Mouse (Mus musculus) midbrain, postnatal 0 days (tissue): ENCODE measurements around the gene Cyth4. TPM values are rescaled to one million over a fixed set of nuclear protein-coding genes. Genes with fewer than 3 reads are reported as not detected.
A peak's percentile ranks its signal among the peaks of the same experiment; 100 is the strongest.

ENCODE experiments used
- ATAC-seq: fragments of 200-750 bp; cut with Nextera tagmentation; 2 replicates; pipeline ENCODE4 v1.8.0; 2017; ENCODE audit warnings: moderate number of reproducible peaks, mild to moderate bottlenecking, moderate TSS enrichment, moderate library complexity; ENCODE audit not compliant: low FRiP score
- DNase-seq: peaks from one replicate; pipeline ENCODE4 v3.0.0-alpha.2; 2015; ENCODE audit warnings: low spot score
- H3K27ac ChIP-seq: fragments of 300-500 bp; sonication (generic); 2 replicates; pipeline ENCODE4 v1.5.1; 2014; ENCODE audit warnings: low read depth, mild to moderate bottlenecking, low read length, mixed read lengths
- H3K27me3 ChIP-seq: fragments of 300-500 bp; sonication (generic); 2 replicates; pipeline ENCODE4 v1.6.1; 2014; ENCODE audit warnings: low read length, control low read depth, mixed read lengths; ENCODE audit not compliant: insufficient read depth
- H3K36me3 ChIP-seq: fragments of 300-500 bp; sonication (generic); 2 replicates; pipeline ENCODE4 v1.6.1; 2014; ENCODE audit warnings: low read length, control low read depth, mixed read lengths; ENCODE audit not compliant: insufficient read depth
- H3K4me1 ChIP-seq: fragments of 300-500 bp; sonication (generic); 2 replicates; pipeline ENCODE4 v1.6.1; 2014; ENCODE audit warnings: mild to moderate bottlenecking, control low read depth, antibody characterized with exemption, low read length, mixed read lengths; ENCODE audit not compliant: insufficient read depth
- H3K4me2 ChIP-seq: fragments of 300-500 bp; sonication (generic); 2 replicates; pipeline ENCODE4 v1.6.1; 2014; ENCODE audit warnings: low read depth, mild to moderate bottlenecking, low read length, mixed read lengths; ENCODE audit not compliant: poor library complexity, severe bottlenecking
- H3K4me3 ChIP-seq: fragments of 300-500 bp; sonication (generic); 2 replicates; pipeline ENCODE4 v1.5.1; 2014; ENCODE audit warnings: low read depth, mild to moderate bottlenecking, low read length, moderate library complexity
- H3K9ac ChIP-seq: fragments of 300-500 bp; sonication (generic); replicated peaks from 2 replicates; pipeline ENCODE4 v1.6.1; 2014; ENCODE audit warnings: mild to moderate bottlenecking, low read length, moderate library complexity, mixed read lengths; ENCODE audit not compliant: poor library complexity, severe bottlenecking
- H3K9me3 ChIP-seq: fragments of 300-500 bp; sonication (generic); 2 replicates; pipeline ENCODE4 v1.6.1; 2016; ENCODE audit warnings: low read length, control low read depth
- CTCF ChIP-seq: IDR thresholded peaks from 2 replicates; pipeline ENCODE4 v1.5.1; 2016; ENCODE audit warnings: antibody characterized with exemption, mild to moderate bottlenecking
- WGBS: fragments of 180-500 bp; shearing (Covaris S2); extraction: QIAGEN DNeasy Blood & Tissue Kit; methylation state at CpG from one replicate; pipeline ENCODE4 v1.1.7; 2014; 5-methylcytosine and 5-hydroxymethylcytosine counted together
- polyA plus RNA-seq: library from polyadenylated mRNA; unstranded; fragments of >200 nt; fragmentation: Nextera tagmentation; extraction: Ambion mirVana; gene quantifications from 2 replicates; pipeline ENCODE4 v1.2.1, GENCODE M21; 2015
- total RNA-seq: library from RNA; depleted of rRNA; stranded (reverse); fragments of >200 nt; gene quantifications from 2 replicates; pipeline ENCODE4 v1.2.3, GENCODE M21; 2014; rRNA removed

The Cyth4 gene
- total RNA-seq (5.9 and 7.2 TPM in 2 replicates), polyA plus RNA-seq (4.5 and 6.3 TPM in 2 replicates)

GRCm38 (mm10) chr15:78596914-78597313, at the start of gene Cyth4:
Gene Cyth4 (plus strand): TSS chr15:78597047.
- 76% methylated on average over 7 of the region's 7 CpGs for WGBS
- Histone ChIP-seq H3K9me3 (no peaks in the 10 kb centered on the region), H3K27ac (no peak within 1 kb of the TSS), H3K9ac (no peak within 1 kb of the TSS), H3K4me2 (no peak within 1 kb of the TSS), H3K4me3 (no peak within 1 kb of the TSS), H3K27me3 (no peaks in the 10 kb centered on the region), H3K4me1 (no peaks in the 10 kb centered on the region), H3K36me3 (no peaks in the 10 kb centered on the region)
- DNase-seq (no peak), ATAC-seq (no peak)
- TF ChIP-seq CTCF, result no peak

- Histone ChIP-seq H3K4me3 (no peak overlapping the region), H3K9me3 (peaks cover 2% of the 10 kb centered on the region; the same call in 1 of the 2 replicates), H3K4me2 (no peak overlapping the region), H3K27me3 (no peaks in the 10 kb centered on the region), H3K27ac (no peak overlapping the region), H3K9ac (0 out of 2 replicates have a peak overlapping the region, but pooled peaks have one; percentile 29), H3K4me1 (0 out of 2 replicates have a peak, but pooled peaks cover 4% of the 10 kb centered on the region), H3K36me3 (no peaks in the 10 kb centered on the region)
- 50% methylated on average over 5 of the region's 5 CpGs for WGBS
- TF ChIP-seq CTCF, result peak; percentile 61
- peak; percentile 45 for DNase-seq
- ATAC-seq, result no peak
Observed at GRCm38 (mm10) chr15:78547415-78548335, 49.2 kb upstream of the Cyth4 start.

GRCm38 (mm10) chr15:78548336-78548665, 48.5 kb upstream of the Cyth4 start:
- ATAC-seq (no peak), DNase-seq (no peak)
- Histone ChIP-seq H3K9ac (0 out of 2 replicates have a peak overlapping the region, but pooled peaks have one; percentile 29), H3K4me1 (0 out of 2 replicates have a peak, but pooled peaks cover 4% of the 10 kb centered on the region), H3K4me3 (no peak overlapping the region), H3K4me2 (no peak overlapping the region), H3K27ac (no peak overlapping the region), H3K36me3 (no peaks in the 10 kb centered on the region), H3K9me3 (peaks cover 9% of the 10 kb centered on the region; the same call in 1 of the 2 replicates), H3K27me3 (no peaks in the 10 kb centered on the region)
- 43% methylated on average over 3 of the region's 3 CpGs for WGBS
- no peak for TF ChIP-seq CTCF

DNA sequence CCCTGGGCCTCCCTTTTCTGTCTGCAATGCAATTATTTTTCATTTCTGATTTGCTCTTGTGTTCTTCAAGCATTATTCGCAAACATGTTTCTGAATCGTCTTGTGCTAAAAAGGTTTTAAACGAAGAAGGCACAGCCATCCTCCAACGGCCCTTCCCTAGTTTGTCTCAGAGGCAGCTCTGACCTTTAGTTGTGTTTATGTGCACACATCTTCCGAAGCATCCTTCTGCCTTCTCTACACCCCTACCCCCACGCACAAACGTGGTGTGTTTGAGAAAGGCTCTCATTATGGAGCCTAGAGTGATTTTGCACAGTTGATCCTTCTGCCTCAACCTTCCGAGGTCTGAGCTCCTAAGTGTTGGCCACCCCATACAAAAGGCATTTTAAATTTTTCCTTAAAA, 48.1 kb upstream of the Cyth4 start:
- no peaks in the 10 kb centered on the region for H3K36me3 ChIP-seq
- no peak overlapping the region for H3K27ac ChIP-seq
- no peaks in the 10 kb centered on the region for H3K27me3 ChIP-seq
- no peak overlapping the region for H3K4me3 ChIP-seq
- DNase-seq (no peak), ATAC-seq (no peak)
- H3K9ac ChIP-seq, result no peak overlapping the region
- H3K4me2 ChIP-seq, result no peak overlapping the region
- WGBS, result 73% methylated on average over 8 of the region's 8 CpGs
- H3K4me1 ChIP-seq, result 0 out of 2 replicates have a peak, but pooled peaks cover 4% of the 10 kb centered on the region
- H3K9me3 ChIP-seq, result peaks cover 9% of the 10 kb centered on the region; the same call in 1 of the 2 replicates
- no peak for TF ChIP-seq CTCF

DNA sequence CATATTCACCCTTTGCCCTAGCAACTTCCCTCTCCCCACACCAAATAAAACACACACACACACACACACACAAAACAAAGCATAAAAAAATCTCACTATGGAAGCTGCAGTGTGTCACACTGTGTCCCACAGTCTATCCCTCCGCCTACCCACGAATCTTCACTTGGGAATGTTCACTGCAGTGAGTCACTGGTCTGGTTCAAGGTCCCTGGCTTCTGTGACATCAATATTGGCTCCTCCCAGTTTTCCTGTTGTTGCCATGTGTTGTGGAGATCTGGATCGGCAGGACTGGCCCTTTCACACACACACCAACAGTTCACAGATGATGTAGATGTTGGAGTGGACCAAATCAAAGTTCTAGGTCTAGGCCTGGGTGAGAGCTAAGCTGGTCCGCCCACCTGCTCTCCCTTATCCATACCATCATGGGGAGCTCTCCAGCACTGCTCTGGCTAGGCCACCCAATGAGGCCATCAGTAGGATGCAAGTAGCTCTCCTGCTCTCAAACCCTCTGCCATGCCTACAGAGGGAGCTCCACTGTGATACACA, 47.6 kb upstream of the Cyth4 start:
- no peak overlapping the region for H3K27ac ChIP-seq
- no peak overlapping the region for H3K9ac ChIP-seq
- no peak overlapping the region for H3K4me3 ChIP-seq
- ATAC-seq (no peak), DNase-seq (no peak)
- no peaks in the 10 kb centered on the region for H3K27me3 ChIP-seq
- H3K4me1 ChIP-seq, result 0 out of 2 replicates have a peak, but pooled peaks cover 4% of the 10 kb centered on the region
- H3K36me3 ChIP-seq, result no peaks in the 10 kb centered on the region
- H3K4me2 ChIP-seq, result no peak overlapping the region
- peaks cover 9% of the 10 kb centered on the region; the same call in 1 of the 2 replicates for H3K9me3 ChIP-seq
- no peak for TF ChIP-seq CTCF
- 77% methylated on average over 4 of the region's 4 CpGs for WGBS
